Mouse (Mus musculus): Measurements from ENCODE around the gene Cpm. TPM values are rescaled to one million over a fixed set of nuclear protein-coding genes. Genes with fewer than 3 reads are reported as not detected.

The Cpm gene
- polyA plus RNA-seq, 1 experiment: 6.7 TPM

DNA sequence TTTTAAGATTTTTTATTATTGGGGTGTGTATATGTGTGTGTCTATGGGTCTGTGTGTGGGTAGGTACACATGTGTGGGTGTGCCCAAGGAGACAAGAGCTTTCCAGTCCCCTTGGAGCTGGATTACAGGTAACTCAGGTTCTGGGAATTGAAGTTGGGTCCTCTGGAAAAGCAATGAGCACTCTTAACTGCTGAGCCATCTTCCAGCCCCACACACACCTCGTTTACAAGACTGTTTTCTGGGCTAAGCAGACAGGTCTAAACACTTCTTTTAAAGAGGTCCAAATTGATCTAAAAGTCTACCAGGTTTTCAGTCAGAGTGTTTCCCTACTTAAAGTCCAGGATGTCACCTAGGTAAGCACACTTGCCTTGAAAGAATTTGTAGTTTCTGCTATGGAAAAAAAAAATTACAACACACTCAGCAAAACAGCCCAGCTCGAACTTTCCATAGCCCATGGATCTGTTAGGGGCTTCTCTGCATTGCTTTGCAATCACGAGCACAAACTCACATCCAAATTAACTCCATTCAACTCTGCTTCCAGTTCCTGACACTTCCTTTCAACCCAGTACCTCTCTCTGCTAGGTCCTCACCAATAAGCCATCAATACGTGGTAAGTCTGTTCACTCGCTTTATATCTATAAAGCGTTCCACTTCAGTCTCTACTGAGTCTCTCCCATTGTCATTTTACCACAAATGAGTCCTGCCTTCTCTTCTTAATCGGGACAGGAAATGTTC lies 36.8 kb upstream of the Cpm start:
- no peaks in the 10 kb centered on the region for H3K27me3 ChIP-seq (ENCODE audit: control insufficient read depth, insufficient read depth, low read length, poor library complexity, severe bottlenecking)
- H3K27ac ChIP-seq (ENCODE audit: insufficient read depth, low read length): no peak overlapping the region
- H3K4me3 ChIP-seq (ENCODE audit: low read depth, low read length): no peak overlapping the region
- TF ChIP-seq CTCF (IDR thresholded peaks at IDR 0.05; ENCODE audit: low read depth, low read length): no peak
- TF ChIP-seq POLR2A (IDR thresholded peaks at IDR 0.05; ENCODE audit: insufficient read depth, low read length): no peak
- TF ChIP-seq EP300 (IDR thresholded peaks at IDR 0.05; ENCODE audit: insufficient read depth, low read depth, low read length): no peak
- no peaks in the 10 kb centered on the region for H3K4me1 ChIP-seq (ENCODE audit: control insufficient read depth, insufficient read depth, low read length)
- H3K36me3 ChIP-seq (ENCODE audit: control insufficient read depth, insufficient read depth, low read length, poor library complexity, severe bottlenecking): no peaks in the 10 kb centered on the region
- H3K9ac ChIP-seq (ENCODE audit: low read depth, poor library complexity, severe bottlenecking): no peak overlapping the region
- H3K9me3 ChIP-seq (replicated peaks; ENCODE audit: control insufficient read depth, insufficient read depth, low read length, poor library complexity, severe bottlenecking): no peaks in the 10 kb centered on the region

DNA sequence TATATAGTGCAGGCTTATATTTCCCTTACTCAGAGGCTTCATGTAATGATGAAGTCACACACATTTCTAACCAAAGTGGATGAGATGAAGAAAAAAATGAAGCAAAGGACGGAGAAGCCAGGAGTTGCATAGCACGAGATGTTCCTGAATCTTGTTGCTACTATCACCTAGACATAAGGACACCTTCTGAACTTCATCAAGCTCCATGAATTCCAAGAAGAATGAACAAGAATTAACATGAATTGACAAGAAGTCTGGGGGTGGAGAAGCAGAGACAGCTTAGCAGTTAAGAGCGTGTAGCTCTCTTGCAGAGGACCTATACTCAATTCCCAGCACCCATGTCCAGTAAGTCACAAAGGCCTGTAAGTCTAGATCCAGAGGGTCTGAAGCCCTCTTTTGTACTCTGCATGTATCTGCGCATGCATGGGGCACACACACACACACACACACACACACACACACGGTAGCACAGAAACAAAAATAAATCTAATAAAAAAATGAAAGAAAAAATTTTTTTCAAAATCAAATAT lies 36.2 kb upstream of the Cpm start:
- Histone ChIP-seq H3K27ac (ENCODE audit: insufficient read depth, low read length) (no peak overlapping the region), H3K4me3 (ENCODE audit: low read depth, low read length) (no peak overlapping the region), H3K9ac (ENCODE audit: low read depth, poor library complexity, severe bottlenecking) (no peak overlapping the region), H3K27me3 (ENCODE audit: control insufficient read depth, insufficient read depth, low read length, poor library complexity, severe bottlenecking) (no peaks in the 10 kb centered on the region), H3K9me3 (replicated peaks; ENCODE audit: control insufficient read depth, insufficient read depth, low read length, poor library complexity, severe bottlenecking) (no peaks in the 10 kb centered on the region), H3K36me3 (ENCODE audit: control insufficient read depth, insufficient read depth, low read length, poor library complexity, severe bottlenecking) (no peaks in the 10 kb centered on the region), H3K4me1 (ENCODE audit: control insufficient read depth, insufficient read depth, low read length) (no peaks in the 10 kb centered on the region)
- TF ChIP-seq EP300 (IDR thresholded peaks at IDR 0.05; ENCODE audit: insufficient read depth, low read depth, low read length) (no peak), CTCF (IDR thresholded peaks at IDR 0.05; ENCODE audit: low read depth, low read length) (no peak), POLR2A (IDR thresholded peaks at IDR 0.05; ENCODE audit: insufficient read depth, low read length) (no peak)

DNA sequence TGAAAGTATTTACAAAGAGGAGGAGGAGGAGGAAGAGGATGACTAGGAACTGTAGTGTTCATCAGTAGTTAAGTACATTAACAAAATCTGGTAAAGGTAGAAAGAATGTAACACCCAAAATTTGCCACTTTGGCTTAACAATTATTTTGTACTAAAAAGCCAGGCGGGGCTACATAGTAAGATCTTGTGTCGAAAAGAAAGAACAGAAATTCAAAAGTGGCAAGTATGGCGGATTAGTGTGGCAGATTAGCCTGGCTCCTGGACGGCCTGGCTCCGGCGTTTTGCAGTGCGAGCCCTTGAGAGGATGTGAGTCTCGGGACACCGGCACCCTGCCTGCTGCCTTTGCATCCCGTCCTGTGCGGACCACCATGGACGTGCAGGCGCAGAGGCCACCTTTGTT lies 35.4 kb upstream of the Cpm start:
- Histone ChIP-seq H3K9me3 (replicated peaks; ENCODE audit: control insufficient read depth, insufficient read depth, low read length, poor library complexity, severe bottlenecking) (no peaks in the 10 kb centered on the region), H3K4me1 (ENCODE audit: control insufficient read depth, insufficient read depth, low read length) (no peaks in the 10 kb centered on the region), H3K4me3 (ENCODE audit: low read depth, low read length) (no peak overlapping the region), H3K27me3 (ENCODE audit: control insufficient read depth, insufficient read depth, low read length, poor library complexity, severe bottlenecking) (no peaks in the 10 kb centered on the region), H3K36me3 (ENCODE audit: control insufficient read depth, insufficient read depth, low read length, poor library complexity, severe bottlenecking) (no peaks in the 10 kb centered on the region), H3K9ac (ENCODE audit: low read depth, poor library complexity, severe bottlenecking) (no peak overlapping the region), H3K27ac (ENCODE audit: insufficient read depth, low read length) (no peak overlapping the region)
- TF ChIP-seq POLR2A (IDR thresholded peaks at IDR 0.05; ENCODE audit: insufficient read depth, low read length): no peak
- no peak for TF ChIP-seq EP300 (IDR thresholded peaks at IDR 0.05; ENCODE audit: insufficient read depth, low read depth, low read length)
- TF ChIP-seq CTCF (IDR thresholded peaks at IDR 0.05; ENCODE audit: low read depth, low read length): no peak

DNA sequence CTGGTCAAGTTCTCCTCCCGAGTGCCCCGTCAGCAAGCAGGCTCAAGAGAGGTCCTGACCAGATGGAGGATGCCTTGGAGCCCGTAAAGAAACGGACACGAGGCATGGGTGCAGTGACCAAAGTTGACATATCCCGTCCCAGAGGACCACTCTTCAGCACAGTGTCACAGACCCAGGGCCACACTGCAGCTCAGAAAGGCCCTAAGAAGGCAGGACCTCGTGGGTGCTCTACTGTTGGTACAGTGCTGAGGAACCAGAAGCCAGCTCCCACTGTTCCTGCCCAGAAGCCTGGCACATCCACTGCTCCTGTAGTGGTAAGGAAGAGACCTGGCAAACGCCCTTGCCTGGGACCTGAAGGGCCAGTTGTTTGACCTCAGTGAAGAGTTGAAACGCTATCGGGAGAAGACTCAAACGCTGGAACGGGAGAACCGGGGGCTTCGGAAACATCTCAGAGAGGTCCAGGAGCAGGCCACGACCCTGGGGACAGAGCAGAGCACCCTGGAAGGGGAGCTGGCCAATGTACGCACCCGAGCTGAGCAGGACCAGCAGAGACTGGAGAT lies 34.9 kb upstream of the Cpm start:
- H3K27ac ChIP-seq (ENCODE audit: insufficient read depth, low read length): no peak overlapping the region
- no peaks in the 10 kb centered on the region for H3K9me3 ChIP-seq (replicated peaks; ENCODE audit: control insufficient read depth, insufficient read depth, low read length, poor library complexity, severe bottlenecking)
- H3K4me1 ChIP-seq (ENCODE audit: control insufficient read depth, insufficient read depth, low read length): no peaks in the 10 kb centered on the region
- H3K9ac ChIP-seq (ENCODE audit: low read depth, poor library complexity, severe bottlenecking): no peak overlapping the region
- H3K4me3 ChIP-seq (ENCODE audit: low read depth, low read length): no peak overlapping the region
- no peaks in the 10 kb centered on the region for H3K36me3 ChIP-seq (ENCODE audit: control insufficient read depth, insufficient read depth, low read length, poor library complexity, severe bottlenecking)
- no peaks in the 10 kb centered on the region for H3K27me3 ChIP-seq (ENCODE audit: control insufficient read depth, insufficient read depth, low read length, poor library complexity, severe bottlenecking)
- TF ChIP-seq POLR2A (IDR thresholded peaks at IDR 0.05; ENCODE audit: insufficient read depth, low read length) (no peak), CTCF (IDR thresholded peaks at IDR 0.05; ENCODE audit: low read depth, low read length) (no peak), EP300 (IDR thresholded peaks at IDR 0.05; ENCODE audit: insufficient read depth, low read depth, low read length) (no peak)

DNA sequence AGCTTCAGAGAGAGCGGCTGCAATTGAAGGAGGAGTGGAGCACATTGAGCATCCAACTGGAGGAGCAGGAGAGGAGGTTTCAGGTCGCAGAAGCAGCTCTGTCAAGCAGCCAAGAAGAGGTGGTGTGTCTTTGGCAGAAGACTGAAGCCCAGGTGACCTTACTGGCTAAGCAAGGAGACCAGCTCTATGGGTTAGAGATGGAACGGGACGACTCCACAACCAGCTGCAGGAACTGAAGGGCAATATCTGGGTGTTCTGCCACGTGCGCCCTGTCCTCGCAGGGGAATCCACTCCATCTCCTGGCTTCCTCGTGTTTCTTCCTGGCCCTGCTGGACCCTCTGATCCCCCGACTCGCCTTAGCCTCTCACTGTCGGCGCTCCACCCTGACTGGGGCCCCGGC lies 34.4 kb upstream of the Cpm start:
- no peak overlapping the region for H3K9ac ChIP-seq (ENCODE audit: low read depth, poor library complexity, severe bottlenecking)
- no peak overlapping the region for H3K4me3 ChIP-seq (ENCODE audit: low read depth, low read length)
- TF ChIP-seq CTCF (IDR thresholded peaks at IDR 0.05; ENCODE audit: low read depth, low read length) (no peak), EP300 (IDR thresholded peaks at IDR 0.05; ENCODE audit: insufficient read depth, low read depth, low read length) (no peak), POLR2A (IDR thresholded peaks at IDR 0.05; ENCODE audit: insufficient read depth, low read length) (no peak)
- no peaks in the 10 kb centered on the region for H3K27me3 ChIP-seq (ENCODE audit: control insufficient read depth, insufficient read depth, low read length, poor library complexity, severe bottlenecking)
- H3K9me3 ChIP-seq (replicated peaks; ENCODE audit: control insufficient read depth, insufficient read depth, low read length, poor library complexity, severe bottlenecking): no peaks in the 10 kb centered on the region
- no peaks in the 10 kb centered on the region for H3K4me1 ChIP-seq (ENCODE audit: control insufficient read depth, insufficient read depth, low read length)
- H3K27ac ChIP-seq (ENCODE audit: insufficient read depth, low read length): no peak overlapping the region
- H3K36me3 ChIP-seq (ENCODE audit: control insufficient read depth, insufficient read depth, low read length, poor library complexity, severe bottlenecking): no peaks in the 10 kb centered on the region

Measured in ES-Bruce4 (cell line).